Mouse (Mus musculus) testis, postnatal 10 days (tissue): ENCODE measurements around the gene Dhx37.
"Not testable (repeated sequence)": the region's sequence is repeated elsewhere in the genome, so short reads cannot be mapped to it uniquely, and the experiment has no call there.

Experiments
- DNase-seq: peaks from one replicate; pipeline ENCODE4 v3.0.0; 2021; ENCODE audit warnings: low spot score

Dhx37 gene

GRCm38 (mm10) chr5:125389131-125389578, 44.8 kb downstream of the Dhx37 start, which contains the start of gene Gm10382:
Gm10382 (plus strand) TSS chr5:125389322.
- peak; percentile 92 for DNase-seq

- no peak for DNase-seq
Measured at GRCm38 (mm10) chr5:125388358-125389092, 45.4 kb downstream of the Dhx37 start.

- not testable (repeated sequence) for DNase-seq
Measured at GRCm38 (mm10) chr5:125387295-125387694, 46.6 kb downstream of the Dhx37 start.

- no peak for DNase-seq
Measured at GRCm38 (mm10) chr5:125385215-125385940, 48.5 kb downstream of the Dhx37 start.

- no peak for DNase-seq
Measured at GRCm38 (mm10) chr5:125384512-125385214, 49.3 kb downstream of the Dhx37 start.

- DNase-seq, result no peak
Measured at GRCm38 (mm10) chr5:125383637-125384420, 50.1 kb downstream of the Dhx37 start.

GRCm38 (mm10) chr5:125382673-125383558, 51.0 kb downstream of the Dhx37 start:
- DNase-seq, result peak; percentile 68

GRCm38 (mm10) chr5:125381954-125382672, 51.8 kb downstream of the Dhx37 start:
- DNase-seq, result no peak

GRCm38 (mm10) chr5:125378919-125379318, 55.0 kb downstream of the Dhx37 start:
- no peak for DNase-seq

- no peak for DNase-seq
Measured at GRCm38 (mm10) chr5:125377214-125377613, 56.7 kb downstream of the Dhx37 start.

- DNase-seq, result no peak
Measured at GRCm38 (mm10) chr5:125375871-125376270, 58.0 kb downstream of the Dhx37 start.

- DNase-seq, result no peak
Measured at GRCm38 (mm10) chr5:125372027-125372426, 61.9 kb downstream of the Dhx37 start.

GRCm38 (mm10) chr5:125370950-125371693, 62.8 kb downstream of the Dhx37 start:
- DNase-seq, result no peak

- peak; percentile 62 for DNase-seq
Measured at GRCm38 (mm10) chr5:125368568-125368967, 65.4 kb downstream of the Dhx37 start.

GRCm38 (mm10) chr5:125368156-125368555, 65.8 kb downstream of the Dhx37 start:
- no peak for DNase-seq

- no peak for DNase-seq
Measured at GRCm38 (mm10) chr5:125364851-125365429, 69.0 kb downstream of the Dhx37 start.

- DNase-seq, result no peak
Measured at GRCm38 (mm10) chr5:125363894-125364293, 70.0 kb downstream of the Dhx37 start.
